13 mouse cellular contexts compared by ENCODE assay signal in the genomic region with DNA sequence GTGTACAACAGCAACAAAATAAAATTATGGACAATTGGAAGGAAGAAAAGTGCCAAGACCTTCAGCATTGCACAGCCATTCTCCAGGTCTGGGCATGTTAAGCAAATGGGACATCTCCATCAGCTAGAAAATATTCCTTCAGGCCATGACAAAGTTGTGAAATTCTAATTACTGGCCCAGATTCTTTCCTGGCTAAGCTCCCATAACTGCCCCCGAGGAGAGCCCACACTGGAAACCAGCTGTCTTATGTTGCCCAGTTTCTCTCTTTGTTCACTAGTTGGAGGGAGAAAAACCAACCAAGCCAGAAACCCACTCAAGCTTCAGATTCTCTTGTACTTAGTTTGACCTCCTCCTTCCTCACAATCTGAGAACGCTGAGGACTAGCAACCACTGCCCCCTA.
DNase-seq lines count a peak whose midpoint lies in the region; TF ChIP-seq lines count a peak whose summit lies in the region.
"Had no signal": no experiment of that assay in that cellular context is flagged by ENCODE, and none has a peak within 500 bp of the region (broad histone marks: within the 10 kb centered on the region; RNA-seq: fewer than 3 reads in every experiment).

No protein-coding gene starts in this region.

- TF ChIP-seq EP300 in heart, adult 2 months (IDR thresholded peaks at IDR 0.05; ENCODE audit: insufficient read depth, low read depth, low read length) = no peak

- no peaks in the 10 kb centered on the region for H3K27me3 ChIP-seq in heart, adult 2 months (ENCODE audit: control insufficient read depth, insufficient read depth, low read length)
- H3K27me3 ChIP-seq: embryonic facial prominence, embryonic 12.5 days; forebrain, embryonic 15.5 days; limb, embryonic 13.5 days; neural tube, embryonic 15.5 days had no signal

- H3K36me3 ChIP-seq in heart, adult 2 months (ENCODE audit: control insufficient read depth, insufficient read depth, low read length) = no peaks in the 10 kb centered on the region
- H3K36me3 ChIP-seq: embryonic facial prominence, embryonic 12.5 days; forebrain, embryonic 15.5 days; limb, embryonic 13.5 days; neural tube, embryonic 15.5 days had no signal

- no peak overlapping the region for H3K4me3 ChIP-seq in heart, adult 2 months
- H3K4me3 ChIP-seq: embryonic facial prominence, embryonic 12.5 days; forebrain, embryonic 15.5 days; limb, embryonic 13.5 days; neural tube, embryonic 15.5 days had no signal

- WGBS in heart, adult 2 months = 50% methylated on average over 2 of the region's 2 CpGs

- H3K9ac ChIP-seq in heart, adult 2 months (ENCODE audit: low read depth, low read length) = no peak overlapping the region
- H3K9ac ChIP-seq: embryonic facial prominence, embryonic 12.5 days; forebrain, embryonic 15.5 days; limb, embryonic 13.5 days; neural tube, embryonic 15.5 days had no signal

- no peaks in the 10 kb centered on the region for H3K79me2 ChIP-seq in heart, adult 2 months (replicated peaks; ENCODE audit: control insufficient read depth, insufficient read depth, low read length)

- intact Hi-C loops in heart, adult 2 months (cut with DNase I) = loop anchor here (5.0 kb wide), 1 partner anchor 63 kb away; a partner anchor contains a TSS

- peak; percentile 57 to 61 for DNase-seq in cerebellum, postnatal 10 days
- no peak for DNase-seq in cerebellum, adult 11-12 months
- peak; percentile 29 to 33 for DNase-seq in heart, adult 2 months
- DNase-seq in heart, postnatal 4 days = no peak
- DNase-seq in retina, postnatal 1 day = peak; percentile 24
- DNase-seq in retina, embryonic 14.5 days (ENCODE audit: low spot score) = no peak
- peak; percentile 31 to 40 for DNase-seq in lung, postnatal 4 days
- no peak for DNase-seq in ovary, postnatal 10 days (ENCODE audit: low spot score)
- DNase-seq: cerebellum, adult 9-11 months had no signal

- H3K27ac ChIP-seq in heart, adult 2 months = peak overlapping the region; percentile 33
- H3K27ac ChIP-seq: embryonic facial prominence, embryonic 12.5 days; forebrain, embryonic 15.5 days; limb, embryonic 13.5 days; neural tube, embryonic 15.5 days had no signal

- no peak for TF ChIP-seq CTCF in heart, adult 2 months (IDR thresholded peaks at IDR 0.05)

- peaks cover 2% of the 10 kb centered on the region; the same call in 1 of the 2 replicates for H3K4me1 ChIP-seq in heart, adult 2 months (ENCODE audit: control insufficient read depth, insufficient read depth, low read length)
- H3K4me1 ChIP-seq: embryonic facial prominence, embryonic 12.5 days; forebrain, embryonic 15.5 days; neural tube, embryonic 15.5 days had no signal

- TF ChIP-seq POLR2A in heart, adult 2 months (IDR thresholded peaks at IDR 0.05; ENCODE audit: insufficient read depth, low read depth, low read length) = no peak

Comparison
In these comparisons a context has a peak if more than half of its experiments do, and no peak if none do; other contexts are left out.
1. DNase-seq: peak in cerebellum, postnatal 10 days (2 of 2), heart, adult 2 months (2 of 2), retina, postnatal 1 day (single experiment) and lung, postnatal 4 days (2 of 2); none in cerebellum, adult 11-12 months (single experiment), heart, postnatal 4 days (single experiment), retina, embryonic 14.5 days (single experiment) and ovary, postnatal 10 days (single experiment).